Mouse (Mus musculus): ENCODE measurements around the gene Cntn1.

GRCm38 (mm10) chr15:92164127-92164526 is 113.2 kb downstream of the Cntn1 start:
- TF ChIP-seq CTCF (IDR thresholded peaks at IDR 0.05; ENCODE audit: low read depth, low read length), result no peak
- no peak for TF ChIP-seq POLR2A (IDR thresholded peaks at IDR 0.05; ENCODE audit: borderline replicate concordance, low read depth, low read length)
